Mouse (Mus musculus): ENCODE measurements around the gene Olfr963.
"Not testable (repeated sequence)": the region's sequence is repeated elsewhere in the genome, so short reads cannot be mapped to it uniquely, and the experiment has no call there.

The Olfr963 gene

DNA sequence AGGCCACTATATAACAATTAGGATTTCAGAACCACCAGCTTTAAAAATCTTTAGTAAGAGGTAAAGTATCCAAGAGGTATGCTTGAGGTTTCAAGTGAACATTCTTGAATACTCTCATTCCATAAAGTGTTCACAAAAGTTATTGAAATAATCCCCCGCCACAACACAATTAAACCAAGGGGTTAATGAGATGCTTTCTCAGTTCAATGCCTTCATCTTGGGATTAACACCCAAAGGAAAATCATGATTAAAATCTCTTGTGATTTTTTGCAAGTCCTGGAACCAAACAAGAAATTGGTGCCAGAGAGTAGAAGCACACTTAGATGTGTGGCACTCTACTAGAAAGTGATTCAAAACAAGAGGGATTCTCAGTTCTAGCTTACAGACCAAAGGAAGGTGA lies at the start of gene Olfr963:
TSS of gene Olfr963 (plus strand) at position 301 of the 400 bp plus-strand sequence.
- DNase-seq, result no peak

DNA sequence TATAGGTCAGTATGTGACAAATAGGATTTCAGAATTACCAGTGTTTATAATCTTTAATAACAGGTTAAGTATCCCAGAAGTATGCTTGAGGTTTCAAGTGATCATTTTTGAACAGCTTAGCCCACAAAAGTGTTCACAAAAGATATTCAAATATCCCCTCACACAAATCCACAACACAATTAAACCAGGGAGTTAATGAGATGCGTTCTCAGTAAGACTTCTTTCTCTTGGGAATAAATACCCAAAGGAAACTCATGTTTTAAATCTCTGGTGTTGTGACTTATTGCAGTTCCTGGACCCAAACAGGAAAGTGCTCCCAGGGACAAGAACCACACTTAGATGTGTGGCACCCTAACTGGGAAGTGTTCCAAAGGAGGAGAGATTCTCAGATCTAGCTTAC lies 45.9 kb upstream of the Olfr963 start, which contains the start of gene Olfr960:
TSS of gene Olfr960 (plus strand) at position 301 of the 400 bp plus-strand sequence.
- DNase-seq, result no peak

DNA sequence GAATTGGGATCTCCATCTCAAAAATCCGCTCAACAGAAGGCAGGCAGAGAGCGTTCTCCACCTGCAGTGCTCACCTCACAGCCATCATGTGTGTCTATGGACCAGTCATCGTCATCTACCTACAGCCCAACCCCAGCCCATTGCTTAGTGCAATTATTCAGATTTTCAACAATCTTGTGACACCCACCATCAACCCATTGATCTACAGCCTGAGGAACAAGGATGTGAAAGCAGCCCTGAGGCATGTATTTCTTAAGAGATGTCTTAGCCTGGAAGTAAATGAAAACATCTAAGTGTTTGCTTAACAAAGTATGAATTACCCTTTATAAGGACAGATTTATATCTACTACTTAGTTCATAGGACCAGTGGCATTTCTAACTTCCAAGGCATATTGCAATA lies 43.2 kb upstream of the Olfr963 start:
- DNase-seq, result no peak

DNA sequence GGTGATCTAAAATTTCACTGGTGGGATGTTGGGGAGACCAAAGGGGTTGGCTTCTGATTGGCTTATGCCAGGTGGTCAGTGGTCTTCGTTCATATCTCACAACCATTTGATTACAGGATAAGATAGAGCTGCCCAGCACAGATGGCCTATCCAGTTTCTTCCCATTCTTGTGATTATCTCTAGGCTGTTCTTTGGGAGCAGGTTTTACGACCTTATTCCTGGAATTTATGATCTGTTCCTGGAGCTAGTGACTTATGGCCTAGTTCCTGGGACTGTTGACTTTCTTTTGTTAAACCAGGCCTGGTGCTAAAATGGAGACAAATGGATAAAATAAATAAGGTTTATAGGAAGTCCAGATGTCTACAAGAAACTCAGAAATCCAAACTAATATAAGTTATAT lies 42.3 kb upstream of the Olfr963 start:
- DNase-seq, result no peak

DNA sequence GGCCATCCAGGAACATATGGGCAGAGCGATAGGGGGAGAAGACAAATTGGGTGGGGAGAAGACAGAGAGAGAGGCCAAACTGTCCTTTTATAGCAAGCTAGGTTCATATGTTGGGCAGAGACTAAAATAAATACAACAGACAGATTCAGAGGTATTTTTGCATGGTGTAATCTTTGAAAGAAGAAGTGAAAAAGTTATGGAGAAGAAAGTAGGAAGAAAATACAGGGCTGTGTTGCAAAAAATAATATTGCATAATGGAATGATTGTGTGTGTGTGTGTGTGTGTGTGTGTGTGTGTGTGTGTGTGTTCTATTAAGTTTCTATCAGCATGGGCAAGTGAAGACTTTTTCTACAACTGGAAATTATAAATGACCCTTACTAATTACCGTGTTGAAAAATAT lies 37.9 kb upstream of the Olfr963 start:
- DNase-seq, result no peak

DNA sequence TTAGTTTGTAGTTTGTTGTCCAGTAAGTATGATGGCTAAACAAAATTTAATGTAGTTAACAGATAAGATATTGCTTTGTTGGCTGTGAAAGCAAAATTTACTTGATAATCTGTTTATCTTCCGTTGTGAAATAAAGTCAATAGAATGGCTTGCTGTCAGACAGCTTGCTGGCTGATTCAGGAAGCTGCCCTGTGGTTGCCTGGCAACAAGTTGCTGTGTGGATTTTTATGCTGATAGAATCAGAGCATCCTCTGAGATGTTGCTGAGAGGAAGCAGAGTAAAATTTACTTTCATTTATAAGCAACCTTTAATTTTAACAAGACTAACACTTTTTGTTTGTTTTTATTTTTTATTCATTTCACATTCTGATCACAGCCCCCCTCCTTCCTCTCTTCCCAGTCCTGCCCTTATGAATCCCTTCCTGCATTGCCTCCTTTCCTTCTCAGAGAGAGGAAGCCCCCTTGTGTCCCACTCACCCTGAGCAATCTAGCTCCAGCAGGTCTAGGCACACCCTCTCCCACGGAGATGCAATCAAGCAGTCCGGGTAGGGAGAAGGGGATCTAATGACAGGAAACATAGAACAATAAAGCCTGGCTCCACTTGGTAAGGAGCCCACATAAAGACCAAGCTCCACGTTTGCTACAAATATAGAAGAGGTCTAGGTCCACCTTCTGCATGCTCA lies 33.0 kb upstream of the Olfr963 start:
- DNase-seq, result no peak

DNA sequence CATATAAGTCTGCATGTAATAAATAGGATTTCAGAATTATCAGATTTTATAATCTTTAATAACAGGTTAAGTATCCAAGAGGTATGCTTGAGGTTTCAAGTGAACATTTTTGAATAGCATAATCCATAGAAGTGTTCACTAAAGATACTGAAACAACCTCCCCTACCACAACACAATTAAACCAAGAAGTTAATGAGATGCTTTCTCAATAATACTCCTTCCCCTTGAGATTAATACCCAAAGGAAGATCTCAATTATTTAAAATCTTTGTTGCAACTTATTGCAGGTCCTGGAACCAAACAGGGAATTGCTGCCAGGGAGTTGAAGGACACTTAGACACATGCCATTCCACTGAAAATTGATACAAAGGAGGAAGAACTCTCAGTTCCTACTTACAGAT lies 22.2 kb upstream of the Olfr963 start, which contains the start of gene Olfr961:
TSS of gene Olfr961 (plus strand) at position 301 of the 400 bp plus-strand sequence.
- DNase-seq, result no peak

DNA sequence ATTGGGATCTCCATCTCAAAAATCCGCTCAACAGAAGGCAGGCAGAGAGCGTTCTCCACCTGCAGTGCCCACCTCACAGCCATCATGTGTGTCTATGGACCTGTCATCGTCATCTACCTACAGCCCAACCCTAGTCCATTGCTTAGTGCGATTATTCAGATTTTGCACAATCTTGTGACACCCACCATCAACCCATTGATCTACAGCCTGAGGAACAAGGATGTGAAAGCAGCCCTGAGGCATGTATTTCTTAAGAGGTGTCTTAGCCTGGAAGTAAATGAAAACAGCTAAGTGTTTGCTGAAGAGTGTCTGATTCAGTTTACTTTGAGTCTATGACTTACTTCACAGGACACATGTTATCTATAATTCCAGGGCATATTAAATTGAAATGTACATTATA lies 19.6 kb upstream of the Olfr963 start:
- no peak for DNase-seq

DNA sequence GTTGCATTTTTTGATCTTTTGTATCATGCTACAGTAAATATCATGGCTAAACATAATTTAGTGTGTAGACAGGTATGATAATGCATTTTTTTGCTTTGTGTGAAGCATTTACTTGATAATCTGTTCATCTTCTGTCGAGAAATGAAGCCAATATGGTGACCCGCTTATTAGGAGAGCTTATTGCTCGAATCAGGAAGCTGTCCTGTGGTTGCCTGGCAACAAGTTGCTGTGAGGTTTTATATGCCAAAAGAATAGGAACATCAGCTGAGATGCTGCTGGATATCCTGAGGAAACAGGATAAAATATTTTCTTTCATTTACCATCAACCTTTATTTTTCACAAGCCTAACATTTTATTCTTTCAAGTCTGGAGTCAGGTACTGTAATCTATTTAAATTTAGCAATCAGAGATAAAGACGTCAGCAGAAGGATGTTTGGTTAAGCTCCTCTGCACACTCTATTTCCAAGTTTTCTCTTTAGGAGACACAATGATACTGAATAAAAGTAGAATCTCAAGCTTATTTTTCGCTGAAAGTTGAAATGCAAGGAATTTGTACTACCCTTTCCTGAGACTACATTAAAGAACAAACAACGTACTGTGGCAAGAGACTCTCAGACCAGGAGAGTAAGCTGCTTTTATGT lies 12.1 kb upstream of the Olfr963 start:
- DNase-seq, result no peak

DNA sequence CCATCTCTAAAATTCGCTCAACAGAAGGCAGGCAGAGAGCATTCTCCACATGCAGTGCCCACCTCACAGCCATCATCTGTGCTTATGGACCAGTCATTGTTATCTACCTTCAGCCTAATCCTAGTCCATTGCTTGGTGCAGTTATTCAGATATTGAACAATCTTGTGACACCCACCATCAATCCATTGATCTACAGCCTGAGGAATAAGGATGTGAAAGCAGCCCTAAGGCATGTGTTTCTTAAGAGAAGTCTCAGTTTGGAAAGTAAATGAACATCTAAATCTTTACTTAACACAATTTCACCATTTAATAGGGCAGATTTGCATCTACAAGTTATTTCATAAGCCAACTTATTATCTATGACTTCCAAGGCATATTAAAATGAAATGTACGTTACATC lies 2.7 kb downstream of the Olfr963 start:
- DNase-seq, result no peak

DNA sequence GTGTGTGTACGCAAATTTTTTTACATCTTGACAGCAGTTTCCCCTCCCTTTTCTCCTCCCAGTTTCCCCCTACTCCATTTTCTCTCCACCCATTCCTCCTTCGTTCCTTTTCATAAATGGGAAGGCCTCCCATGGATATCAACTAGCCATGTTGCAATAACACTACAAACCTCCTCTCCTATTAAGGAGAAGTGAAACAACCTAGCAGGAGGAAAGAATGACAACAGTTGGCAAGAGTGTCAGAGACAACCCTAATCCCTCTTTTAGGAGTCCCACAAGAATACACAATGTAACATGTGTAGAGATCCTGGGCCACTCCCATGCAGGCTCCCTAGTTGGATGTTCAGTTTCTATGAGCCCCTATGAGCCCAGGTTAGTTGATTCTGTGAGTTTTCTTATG lies 7.8 kb downstream of the Olfr963 start:
- no peak for DNase-seq

DNA sequence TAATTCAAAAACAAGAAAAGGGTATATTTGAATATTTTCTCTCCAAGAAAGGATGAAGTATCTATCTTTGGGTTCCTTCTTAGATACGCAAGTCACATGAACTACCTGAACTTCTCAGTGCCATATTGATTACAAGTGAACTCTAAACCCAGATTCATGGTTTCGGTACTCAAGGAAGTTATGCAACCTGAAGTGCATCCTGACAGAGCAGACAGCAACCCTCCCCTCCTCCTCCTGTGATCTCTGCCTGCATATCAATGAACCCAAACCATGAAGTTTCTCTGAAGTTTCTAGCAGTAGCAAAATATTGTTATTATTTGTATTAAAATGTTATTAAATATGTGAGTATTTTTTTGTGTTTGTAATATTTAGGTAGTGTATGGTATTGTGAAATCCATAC lies 11.6 kb downstream of the Olfr963 start:
- no peak for DNase-seq

DNA sequence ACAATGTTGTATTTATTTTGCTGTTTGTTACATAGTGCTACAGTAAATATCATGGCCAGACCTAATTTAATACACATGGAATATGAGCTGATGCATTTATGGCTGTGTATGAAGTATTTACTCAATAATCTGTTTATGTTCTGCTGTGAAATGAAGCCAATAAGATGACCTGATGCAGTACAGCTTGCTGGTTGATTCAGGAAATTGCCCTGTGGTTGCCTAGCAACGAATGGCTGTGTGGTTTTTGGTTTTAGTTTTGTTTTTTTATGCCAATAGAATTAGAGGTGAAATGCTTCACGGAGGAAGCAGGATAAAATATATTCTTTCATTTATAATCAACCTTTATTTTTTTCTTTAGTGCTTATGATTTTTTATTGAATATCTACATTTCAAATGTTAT lies 12.3 kb downstream of the Olfr963 start:
- no peak for DNase-seq

DNA sequence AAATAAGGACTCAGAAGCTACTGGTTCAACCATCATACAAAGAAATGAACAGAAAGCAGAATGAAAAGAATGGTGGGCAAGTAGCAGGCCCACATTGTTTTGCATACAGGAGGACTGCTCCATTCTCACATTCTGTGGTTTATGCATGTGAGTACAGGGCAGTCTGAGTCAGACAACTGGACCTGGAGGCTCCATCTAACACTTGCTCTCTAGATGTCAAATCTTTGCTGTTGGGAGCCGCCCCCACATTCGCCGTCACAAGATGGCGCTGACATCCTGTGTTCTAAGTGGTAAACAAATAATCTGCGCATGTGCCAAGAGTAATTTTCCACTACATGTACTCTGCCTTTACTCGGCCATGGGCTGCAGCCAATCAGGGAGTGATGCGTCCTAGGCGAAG lies 34.1 kb downstream of the Olfr963 start:
- DNase-seq, result not testable (repeated sequence)

DNA sequence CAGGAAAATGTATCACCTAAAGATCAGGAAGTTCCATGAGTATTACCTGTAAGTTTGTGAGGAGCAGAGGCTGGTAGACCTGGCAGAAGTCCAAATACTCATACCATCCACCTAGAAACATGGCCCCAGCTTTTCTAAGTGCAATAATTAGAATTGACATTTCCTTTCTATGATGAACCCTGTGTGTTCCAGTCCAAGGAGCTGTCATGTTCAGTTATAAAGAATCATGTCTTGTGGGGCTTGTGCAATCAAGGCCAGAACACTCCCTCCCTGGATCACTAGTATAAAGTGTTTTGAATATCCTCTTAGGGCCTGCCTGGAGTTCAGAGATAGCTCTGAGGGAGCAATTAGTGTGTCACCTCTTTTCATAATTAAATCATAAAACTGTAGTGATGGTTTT lies 40.0 kb downstream of the Olfr963 start, which contains the start of gene Olfr149:
TSS of gene Olfr149 (minus strand) at position 101 of the 400 bp plus-strand sequence.
- no peak for DNase-seq

DNA sequence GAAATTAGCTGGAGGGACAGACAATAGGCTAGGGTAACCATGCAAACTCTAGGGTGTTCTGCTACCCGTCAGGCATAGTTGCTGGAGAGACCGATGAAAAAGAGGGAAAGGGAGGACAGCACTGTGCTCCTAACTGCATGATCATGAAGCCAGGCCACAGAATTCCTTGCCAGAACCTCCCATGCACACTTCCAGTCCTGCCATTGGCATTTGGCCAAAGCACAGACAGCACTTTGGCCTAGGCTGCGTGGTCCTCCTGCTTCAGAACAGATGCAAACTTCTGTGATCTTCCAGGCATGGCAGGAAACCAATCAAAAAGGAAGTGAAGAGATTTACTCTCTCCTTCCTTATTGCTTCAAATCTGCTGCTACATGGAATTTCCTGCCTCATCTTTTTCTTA lies 42.0 kb downstream of the Olfr963 start:
- DNase-seq, result no peak

DNA sequence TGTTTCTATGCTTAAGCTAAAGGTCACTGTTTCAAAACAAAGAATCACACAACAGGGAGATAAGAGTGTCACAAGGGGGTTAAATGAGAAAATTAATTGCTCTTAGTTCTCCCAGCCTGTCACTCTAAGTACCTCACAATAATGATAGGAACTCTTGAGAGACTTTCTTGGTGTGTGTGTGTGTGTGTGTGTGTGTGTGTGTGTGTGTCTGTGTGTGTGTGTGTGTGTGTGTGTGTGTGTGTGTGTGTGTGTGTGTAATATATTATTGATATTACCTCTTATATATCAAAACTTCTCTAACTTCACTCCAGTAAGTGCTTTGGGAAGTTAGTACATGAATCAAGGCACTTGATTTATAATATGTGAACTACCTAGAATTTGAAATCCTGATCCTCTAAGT lies 44.0 kb downstream of the Olfr963 start, which contains the start of gene Olfr965:
TSS of gene Olfr965 (plus strand) at position 301 of the 400 bp plus-strand sequence.
- DNase-seq, result no peak
